Mouse (Mus musculus): ENCODE results near the gene Slc38a9.

Slc38a9 gene

DNA sequence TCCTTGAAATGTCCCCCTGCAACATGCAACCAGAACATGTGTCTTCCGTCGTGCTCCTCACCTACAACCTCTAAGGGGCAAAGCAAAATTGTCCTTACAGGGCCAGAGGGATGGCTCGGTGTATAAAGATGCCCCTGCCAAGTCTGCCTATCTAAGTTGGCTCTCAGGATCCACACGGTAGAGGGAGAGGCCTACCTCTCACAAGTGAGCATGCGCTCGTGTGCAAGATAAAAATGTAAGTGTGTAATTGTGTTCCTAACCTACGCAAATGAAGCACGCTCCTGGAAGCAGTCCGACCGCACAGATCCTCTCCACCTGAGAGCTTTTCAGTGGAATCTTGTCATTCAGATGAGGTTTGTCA, 86.1 kb downstream of the Slc38a9 start:
- no peak for DNase-seq

DNA sequence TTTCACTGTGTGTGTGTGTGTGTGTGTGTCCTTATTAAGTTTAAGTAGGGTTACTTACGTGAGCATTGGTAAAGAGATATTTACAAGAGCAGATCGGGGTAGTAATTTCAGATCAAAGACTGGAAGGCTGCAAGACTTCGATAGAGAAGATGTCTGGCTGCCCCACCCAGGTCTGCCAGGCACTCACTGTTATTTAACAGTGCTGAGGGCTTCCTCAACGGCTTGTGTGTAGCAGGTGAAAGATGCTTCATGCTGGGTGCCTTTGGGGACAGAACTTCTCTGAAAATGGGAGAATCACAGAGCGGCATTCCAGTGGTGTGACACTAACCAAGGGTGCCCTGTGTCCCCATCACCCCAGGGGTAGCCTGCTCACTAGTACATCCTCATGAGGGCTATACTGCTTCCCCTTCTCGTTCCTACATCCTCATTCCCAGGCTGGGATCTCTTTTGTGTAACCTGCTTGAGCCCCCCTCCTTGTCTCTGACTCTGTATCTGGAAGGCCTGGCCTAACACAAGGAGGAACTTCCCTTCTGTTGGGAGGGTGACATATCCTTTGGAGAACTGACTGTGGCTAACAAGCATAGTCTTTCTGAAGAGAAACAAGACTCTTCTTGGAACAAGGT, 87.4 kb downstream of the Slc38a9 start:
- no peak for DNase-seq

DNA sequence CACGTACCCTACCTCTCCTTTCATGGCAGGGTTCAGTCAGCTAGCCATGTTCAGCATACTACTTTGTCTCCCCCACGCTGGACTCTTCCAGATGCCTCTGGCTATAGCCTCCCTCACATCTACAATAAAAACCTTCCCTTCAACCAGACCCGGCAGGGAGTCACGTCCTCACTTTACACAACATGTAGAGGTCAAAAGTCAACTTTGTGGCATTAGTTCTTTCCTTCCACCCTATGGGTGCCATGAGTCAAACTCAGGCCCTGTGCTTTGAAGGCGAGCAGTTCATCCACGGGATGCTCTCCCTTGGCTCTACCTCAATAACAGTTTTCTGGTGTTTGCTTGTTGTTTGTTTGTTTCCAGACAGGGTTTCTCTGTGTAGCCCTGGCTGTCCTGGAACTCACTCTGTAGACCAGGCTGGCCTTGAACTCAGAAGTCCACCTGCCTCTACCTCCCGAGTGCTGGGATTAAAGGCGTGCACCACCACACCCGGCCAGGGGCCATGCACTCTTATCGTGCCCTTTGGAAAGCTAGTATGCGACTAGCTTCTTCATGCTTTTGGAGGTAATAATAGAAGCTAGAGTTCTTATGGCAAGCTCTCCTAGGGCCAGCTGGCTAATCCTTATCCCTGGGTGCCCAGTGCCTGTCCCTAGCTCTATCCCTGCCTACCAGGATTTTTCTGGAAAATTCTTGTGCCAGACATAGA, 88.4 kb downstream of the Slc38a9 start:
- DNase-seq: no peak

DNA sequence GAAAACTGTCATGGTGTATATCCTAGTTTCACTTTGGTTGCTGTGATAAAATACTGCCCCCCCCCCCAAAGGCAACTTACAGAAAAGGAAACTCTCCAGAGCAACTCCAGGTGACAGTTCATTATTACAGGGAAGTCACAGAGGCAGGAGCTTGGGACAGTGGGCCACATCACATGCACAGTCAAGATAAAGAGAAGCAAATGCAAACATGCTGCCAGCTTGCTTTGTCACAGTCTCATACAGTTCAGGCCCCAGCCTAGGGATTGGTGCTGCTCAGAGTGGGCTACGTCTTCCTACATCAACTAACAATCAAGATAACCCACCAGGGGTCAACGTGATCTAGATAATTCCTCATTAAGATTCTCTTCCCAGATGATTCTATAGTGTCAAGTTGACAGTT, 89.3 kb downstream of the Slc38a9 start:
- DNase-seq: no peak

DNA sequence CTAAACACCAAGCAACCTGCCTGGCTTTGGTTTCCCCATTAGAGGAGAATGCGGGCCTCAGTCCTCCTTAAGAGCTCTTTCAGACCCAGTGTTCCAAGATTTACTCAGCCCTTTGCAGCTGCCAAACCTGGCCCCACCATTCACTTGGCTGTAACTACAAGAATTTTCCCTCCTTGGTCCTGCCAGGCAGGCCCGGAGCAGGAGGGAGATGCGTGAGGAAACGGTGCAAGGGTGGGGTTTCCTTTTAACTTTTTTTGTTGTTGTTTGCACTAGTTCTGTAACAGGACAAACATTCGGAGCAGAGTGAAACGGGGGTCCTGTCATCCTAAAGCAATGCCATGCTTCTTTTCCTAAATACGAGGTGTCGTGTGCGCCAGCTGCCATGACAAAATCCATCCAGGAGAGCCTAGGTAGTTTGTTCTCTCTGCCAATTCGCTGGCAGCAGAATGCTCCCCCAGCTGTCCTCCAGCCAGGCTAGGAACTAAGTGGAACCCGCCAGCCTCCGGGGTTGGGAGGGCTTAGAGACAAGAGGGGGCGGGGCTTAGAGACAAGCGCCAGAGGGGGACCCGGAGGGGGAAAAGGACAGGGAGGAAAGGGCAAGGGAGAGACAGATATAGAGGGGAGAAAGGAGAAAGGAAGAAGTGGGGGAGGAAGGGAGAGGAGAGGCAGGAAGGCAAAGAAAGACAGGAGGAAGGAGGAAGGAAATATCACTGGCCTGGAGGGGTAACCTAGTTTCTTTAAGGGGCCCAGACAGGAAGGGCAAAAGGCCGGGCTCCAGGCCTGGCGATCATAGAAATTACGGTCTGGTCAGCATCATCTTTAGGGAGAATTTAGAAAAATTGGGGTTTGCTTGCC, 91.1 kb downstream of the Slc38a9 start:
- DNase-seq: no peak

DNA sequence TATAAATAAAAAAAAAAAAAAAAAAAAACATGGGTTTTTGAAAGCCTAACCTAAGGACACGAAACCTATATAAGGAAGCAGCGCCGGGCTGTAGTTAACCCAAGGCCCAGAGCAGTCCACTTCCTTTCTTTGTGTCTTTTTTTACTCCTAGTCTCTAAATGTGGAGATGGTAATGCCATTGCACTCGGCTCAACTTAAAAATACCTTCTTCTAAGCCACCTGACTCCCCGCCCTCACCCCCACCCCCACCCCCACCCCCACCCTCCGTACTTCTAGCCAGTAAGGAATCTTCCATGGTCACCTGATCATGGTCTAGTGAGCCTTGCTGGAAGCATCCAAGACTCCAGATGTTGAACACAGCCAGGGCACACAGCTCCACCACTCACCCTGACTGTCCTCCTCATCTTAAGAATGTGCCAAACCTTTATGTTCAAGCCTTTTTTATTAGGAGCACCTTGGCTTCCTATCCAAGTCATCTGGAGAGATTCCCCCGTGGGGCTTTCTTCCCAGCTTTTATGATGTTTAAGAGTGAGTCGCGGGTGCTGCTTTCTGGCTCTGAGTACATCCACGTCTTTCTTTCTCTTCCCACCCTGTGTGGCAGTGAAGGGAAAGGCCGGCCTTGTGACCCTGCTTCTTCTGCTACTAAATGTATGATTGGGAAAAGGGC, 91.9 kb downstream of the Slc38a9 start:
- no peak for DNase-seq

DNA sequence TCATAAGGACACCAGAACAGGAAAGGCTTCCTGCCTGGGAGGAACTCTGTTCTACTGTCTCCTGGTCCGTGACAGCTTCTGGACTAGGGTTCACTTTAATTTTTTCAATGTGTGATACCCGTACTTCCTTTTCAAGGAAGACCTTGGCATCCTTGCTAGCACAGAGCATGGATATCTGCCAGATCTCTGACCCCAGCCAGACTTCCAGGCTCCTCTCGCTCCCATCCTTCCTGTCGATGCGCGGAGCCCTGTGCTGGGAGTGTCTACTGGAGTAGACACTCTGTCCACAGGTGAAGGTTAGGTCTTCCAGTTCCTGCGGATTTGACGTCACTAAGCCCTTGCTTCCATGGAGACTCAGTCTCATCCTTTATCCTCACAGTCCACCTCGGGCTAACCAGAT, 93.0 kb downstream of the Slc38a9 start:
- no peak for DNase-seq

DNA sequence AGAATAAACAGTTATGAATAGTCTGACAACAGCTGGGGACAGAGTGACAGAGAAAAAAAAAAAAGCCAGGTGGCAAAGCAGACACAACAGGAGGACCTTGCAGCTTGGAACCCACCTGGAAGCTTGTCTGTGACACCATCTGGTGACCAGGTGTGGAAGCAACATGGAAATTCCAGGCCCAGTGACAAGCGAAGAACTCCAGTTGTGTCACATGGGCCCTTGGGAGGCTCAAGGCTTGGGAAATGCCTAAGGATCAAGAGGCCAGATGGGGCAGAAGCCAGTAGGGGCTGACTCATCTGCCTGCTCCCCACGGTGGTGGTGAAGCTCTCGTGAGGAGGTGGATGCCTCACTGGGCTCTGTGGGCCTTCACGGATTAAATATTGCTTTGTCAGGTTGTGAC, 94.3 kb downstream of the Slc38a9 start:
- DNase-seq: no peak

DNA sequence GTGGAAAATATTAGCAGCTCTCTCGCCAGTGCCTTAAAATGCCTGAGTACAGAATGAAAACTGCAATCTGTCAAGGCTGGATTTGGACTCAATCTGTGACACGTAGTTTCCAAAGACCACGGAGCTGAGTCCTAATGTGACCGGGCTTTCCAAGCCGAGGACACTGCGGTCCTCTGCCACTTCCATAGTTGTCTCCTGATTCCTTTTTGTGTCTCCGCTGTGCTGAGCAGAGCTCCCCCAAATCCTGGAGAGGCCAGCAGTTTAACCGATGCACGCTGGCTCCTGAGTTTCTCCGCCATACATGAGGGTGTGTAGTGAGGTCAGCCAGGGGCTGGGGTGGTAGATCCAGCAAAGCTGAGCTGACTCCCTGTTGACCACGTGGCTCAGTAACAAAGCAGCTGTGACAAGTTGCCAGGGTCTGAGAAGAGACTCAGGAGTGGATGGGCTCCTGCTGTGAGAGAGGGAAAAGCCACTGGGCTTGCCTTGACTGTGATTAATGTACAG, 95.0 kb downstream of the Slc38a9 start:
- no peak for DNase-seq

DNA sequence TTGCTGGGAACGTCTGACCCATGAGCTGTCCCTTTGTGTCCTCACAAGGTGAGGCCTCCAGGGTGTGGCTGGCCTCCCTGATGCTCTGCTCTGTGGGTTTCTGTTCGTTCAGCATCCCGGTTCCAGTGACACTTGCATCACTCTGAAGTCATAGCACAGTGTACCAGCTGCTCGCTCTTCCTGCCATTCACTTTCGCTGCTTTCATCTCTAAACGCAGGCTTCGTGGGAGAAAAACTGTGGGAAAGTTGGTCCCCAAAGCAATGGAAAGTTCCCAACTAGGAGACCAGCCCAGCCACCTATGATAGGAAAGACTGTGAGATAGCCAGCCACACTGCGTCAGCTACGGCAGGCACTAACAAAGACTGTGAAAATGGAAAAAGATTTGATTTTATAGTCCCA, 96.8 kb downstream of the Slc38a9 start:
- no peak for DNase-seq

DNA sequence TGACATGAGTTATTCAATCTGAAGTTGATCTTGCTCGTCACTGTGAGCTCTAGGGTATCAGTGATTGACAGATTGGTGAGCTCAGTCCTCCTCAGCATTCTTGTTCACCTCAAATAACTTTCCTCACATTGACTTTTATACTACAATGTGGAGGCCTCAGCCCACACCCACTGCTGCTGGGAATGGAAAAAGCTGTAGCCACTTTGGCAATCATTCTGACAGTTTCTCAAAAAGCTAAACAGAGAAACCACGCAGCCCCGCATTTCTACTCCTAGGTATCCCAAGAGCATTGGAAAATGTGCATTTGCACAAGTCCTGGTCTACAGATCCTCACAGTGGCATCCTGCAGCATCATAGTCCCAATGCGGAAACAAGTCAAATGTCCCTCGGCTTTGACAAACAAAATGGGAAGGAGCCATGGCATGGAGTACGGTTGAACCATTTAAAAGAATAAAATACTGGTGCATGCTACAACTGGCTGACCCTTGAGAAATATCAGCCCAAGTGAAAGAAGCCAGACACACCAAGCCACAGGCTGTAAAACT, 98.1 kb downstream of the Slc38a9 start:
- DNase-seq: no peak

DNA sequence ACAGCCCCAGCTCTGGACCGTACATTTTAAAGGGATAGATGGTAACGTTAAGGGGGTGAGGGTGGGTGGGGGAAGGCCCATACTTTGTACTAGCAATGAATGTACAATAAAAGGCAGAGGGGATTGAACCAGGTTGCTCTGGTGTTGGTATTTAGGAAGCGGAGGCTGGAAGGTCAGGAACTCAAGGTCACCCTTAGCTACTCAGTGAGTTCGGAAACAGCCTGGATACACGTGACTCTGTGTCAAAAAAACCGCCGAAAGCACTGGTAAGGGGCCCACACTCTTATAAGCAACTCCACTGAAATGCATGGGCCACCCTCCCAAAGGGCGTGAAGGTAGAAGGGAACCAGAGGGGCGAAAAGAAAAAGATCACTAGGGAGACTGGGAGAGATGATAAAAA, 98.8 kb downstream of the Slc38a9 start:
- no peak for DNase-seq

DNA sequence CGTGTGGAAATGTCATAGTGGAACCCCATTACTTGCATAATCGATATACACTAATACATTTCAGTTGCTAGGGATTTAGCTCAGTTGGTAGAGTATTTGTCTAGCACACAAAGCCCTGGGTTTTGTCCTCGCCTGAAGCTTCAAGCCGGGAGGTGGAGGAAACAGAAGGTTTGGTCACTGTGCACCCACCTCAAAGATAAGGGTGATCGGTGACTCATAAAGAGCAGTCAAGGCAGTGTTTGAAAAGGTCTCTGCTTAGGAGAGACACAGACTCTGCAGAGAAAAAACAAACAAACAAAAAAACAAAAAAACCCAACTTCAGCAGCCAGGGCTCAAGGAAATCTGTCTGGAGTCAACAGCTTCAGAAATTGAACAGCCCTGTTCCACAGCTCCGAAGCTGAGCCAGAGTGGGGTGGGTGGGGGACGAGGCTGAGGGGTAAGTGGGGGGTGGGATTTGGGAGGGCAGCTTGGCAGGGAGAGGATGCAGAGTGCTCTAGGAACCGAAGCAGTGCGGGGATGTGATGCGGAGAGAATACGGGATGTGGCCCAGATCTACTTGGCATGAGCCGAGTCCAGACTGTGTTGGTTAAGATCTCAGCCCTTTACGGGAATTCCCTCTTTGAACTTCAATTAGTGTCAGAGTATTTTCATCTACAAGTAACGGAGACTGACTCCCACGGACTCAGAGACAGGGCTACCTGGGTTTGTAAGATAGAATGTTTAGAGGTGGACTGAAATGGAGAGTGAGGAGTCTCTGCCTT, 99.4 kb downstream of the Slc38a9 start:
- DNase-seq: no peak

DNA sequence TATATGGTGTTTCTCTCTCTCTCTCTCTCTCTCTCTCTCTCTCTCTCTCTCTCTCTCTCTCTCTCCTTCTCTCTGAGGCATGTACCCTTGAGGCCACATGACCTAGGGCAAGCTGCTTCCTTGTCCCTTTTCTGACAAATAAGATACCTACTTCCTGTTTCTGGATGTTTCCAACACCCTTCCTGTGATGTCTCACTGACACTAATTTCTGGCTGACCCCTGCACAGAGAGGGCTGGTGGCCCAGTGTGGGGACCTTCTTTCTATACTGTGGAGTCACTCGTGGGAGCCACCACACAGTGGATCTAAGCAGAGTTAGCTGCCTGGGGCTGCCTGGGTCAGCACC, 100.0 kb downstream of the Slc38a9 start:
- DNase-seq: no peak

DNA sequence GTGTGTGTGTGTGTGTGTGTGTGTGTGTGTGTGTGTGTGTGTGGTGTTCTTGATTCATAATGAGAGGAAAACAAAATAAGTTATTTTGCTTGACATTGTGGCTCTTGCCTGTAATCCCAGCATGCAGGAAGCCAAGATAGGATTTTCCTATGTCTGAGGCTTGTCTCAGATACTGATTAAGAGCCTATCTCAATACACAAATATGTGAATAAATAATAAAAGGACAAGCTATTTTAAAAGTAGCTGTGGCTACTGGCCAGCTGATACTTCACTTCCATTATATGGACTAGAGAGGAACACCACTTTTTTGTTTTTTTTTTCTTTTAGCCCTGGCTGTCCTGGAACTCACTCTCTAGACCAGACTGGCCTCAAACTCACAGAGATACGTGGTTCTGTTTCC, 101.2 kb downstream of the Slc38a9 start:
- DNase-seq: no peak

DNA sequence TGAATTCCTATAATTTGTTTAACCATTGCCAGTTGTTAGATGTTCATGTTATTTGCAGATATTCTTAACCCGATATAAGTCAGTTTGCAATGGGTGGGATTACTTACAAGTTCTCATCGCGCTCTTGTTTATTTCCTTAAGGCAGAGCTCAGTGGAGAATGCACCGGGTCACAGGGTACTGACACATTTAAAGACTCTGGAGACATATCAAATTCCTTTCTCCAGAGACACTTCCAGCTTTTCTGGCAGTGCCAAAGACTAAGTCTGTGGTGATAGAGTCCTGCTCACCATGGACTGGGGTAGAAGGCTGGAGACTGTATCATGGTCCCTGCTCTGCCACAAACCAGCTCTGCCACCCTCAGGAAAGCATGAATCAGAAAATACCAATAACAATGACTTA, 102.0 kb downstream of the Slc38a9 start:
- DNase-seq: no peak

DNA sequence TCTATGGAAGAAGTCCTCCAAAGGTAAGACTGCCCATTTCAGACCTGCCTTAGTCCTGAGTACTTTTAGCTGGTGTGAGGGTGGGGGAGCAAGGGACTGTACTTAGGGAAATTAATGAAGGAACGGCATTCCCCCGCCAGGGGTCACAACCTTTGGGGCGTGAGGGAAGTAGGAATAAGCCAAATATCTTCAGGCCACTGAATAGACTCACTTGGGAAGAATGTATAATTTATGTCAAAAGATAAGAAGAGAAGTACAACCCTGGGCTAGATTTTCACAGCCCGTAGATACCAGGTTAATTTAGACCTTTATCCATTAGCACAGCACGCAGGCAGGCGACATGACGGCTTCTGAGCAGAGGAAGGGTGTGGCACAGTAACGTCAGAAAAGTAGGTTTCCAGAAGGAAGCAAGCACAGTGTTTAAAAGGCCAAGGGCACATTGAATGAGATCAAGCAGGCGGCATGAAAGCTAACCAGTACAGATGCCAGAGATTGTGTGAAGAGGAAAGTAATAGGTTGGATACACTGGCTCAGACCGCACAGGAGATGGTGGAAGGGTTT, 103.1 kb downstream of the Slc38a9 start:
- DNase-seq: no peak

DNA sequence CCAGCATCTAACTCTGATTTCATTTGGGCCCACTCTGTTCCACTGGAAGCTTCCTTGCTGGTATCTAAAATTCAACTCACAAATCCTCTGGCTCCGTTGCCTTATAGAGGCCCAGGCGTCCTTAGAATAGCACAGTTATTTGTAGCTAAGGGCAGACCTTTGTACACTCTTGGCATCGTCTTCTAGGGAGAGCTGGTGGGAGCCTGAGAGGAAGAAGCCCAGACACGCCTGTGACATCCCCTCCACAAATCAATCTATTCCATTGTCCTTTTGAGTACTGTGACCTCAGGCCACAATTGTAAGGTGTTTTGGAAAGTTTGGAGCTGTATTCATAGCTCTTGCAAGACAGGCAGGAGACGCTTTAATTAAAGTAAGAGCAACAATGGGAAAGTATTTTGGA, 104.0 kb downstream of the Slc38a9 start:
- no peak for DNase-seq

DNA sequence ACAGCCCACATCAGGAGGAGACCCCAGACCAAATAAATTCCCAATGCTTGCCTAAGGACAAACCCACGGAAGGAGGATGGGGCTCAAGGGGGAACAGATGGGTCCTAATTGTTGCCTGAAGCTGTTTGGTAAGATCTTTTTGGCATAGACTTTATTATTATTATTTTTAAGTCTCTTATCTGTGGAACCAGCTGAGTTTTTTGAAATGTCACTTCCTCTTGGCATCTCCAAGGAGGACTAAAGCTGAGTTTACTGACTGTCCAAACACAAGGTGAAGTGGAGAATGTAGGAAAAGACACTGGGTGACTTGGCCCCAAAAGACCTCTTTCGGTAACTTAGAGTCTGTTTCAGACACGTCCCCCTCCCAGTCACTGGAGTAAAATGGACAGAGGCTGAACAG, 105.1 kb downstream of the Slc38a9 start:
- no peak for DNase-seq

DNA sequence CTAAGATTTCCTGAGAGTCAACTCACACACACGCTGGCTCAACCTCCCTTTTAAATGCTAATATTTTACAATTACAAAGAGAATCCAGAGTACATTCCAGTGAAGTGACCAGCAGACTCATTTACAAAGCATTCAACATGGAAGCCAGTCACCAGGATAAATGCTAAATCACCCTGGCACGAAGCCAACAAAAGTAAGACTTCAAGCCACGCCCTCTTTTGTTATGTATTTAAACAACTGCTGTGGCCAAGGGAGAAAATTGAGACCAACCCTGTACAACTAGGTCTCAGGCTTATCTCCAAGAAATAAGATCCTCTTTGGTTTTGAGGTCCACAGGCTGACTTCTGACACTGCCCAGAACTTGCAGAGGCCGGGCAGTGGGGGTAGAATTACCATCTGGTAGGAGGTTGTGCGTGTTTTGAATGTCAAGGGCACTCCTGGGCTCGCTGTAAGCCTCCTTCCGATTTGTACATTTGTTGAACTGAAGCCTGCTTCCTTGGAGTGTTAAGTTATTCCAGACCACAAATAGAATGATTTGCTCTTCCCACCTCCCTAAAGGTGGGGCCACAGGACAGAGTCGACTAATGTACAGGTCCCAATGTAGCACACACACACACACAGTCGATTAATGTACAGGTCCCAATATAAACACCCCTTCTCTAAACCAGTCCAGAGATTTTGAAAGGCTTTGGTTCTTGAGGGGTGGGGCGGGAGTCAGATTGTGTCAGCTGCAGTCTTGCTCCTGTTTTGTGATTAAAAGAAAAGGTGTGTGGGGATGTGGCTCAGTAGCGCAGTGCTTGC, 110.2 kb downstream of the Slc38a9 start:
- no peak for DNase-seq
